Mouse (Mus musculus) small intestine, adult 2 months (tissue): ENCODE data around the gene Hoxb2.

Experiments used
- CTCF ChIP-seq: fragments of 200-500 bp; IDR thresholded peaks from 2 replicates; pipeline ENCODE4 v1.5.1; 2012; ENCODE audit warnings: low read depth, mild to moderate bottlenecking, control low read depth, inconsistent platforms, low read length, moderate library complexity, mixed read lengths; ENCODE audit not compliant: insufficient replicate concordance, insufficient read length; ENCODE audit errors: extremely low read depth
- POLR2A ChIP-seq: fragments of 200-500 bp; IDR thresholded peaks from 2 replicates; pipeline ENCODE4 v1.6.1; 2012; ENCODE audit warnings: low read depth, mild to moderate bottlenecking, control low read depth, inconsistent platforms, low read length, moderate library complexity

GRCm38 (mm10) chr11:96344061-96344877 is 6.1 kb upstream of the Hoxb2 start:
- TF ChIP-seq CTCF, result no peak
- no peak for TF ChIP-seq POLR2A
